Mouse (Mus musculus) right cerebral cortex, adult 18-20 months (tissue): ENCODE measurements around the gene Gm12216.

Source experiments
- DNase-seq: peaks from one replicate; pipeline ENCODE4 v3.0.0; 2022; ENCODE audit warnings: mixed read lengths

Gene Gm12216

DNA sequence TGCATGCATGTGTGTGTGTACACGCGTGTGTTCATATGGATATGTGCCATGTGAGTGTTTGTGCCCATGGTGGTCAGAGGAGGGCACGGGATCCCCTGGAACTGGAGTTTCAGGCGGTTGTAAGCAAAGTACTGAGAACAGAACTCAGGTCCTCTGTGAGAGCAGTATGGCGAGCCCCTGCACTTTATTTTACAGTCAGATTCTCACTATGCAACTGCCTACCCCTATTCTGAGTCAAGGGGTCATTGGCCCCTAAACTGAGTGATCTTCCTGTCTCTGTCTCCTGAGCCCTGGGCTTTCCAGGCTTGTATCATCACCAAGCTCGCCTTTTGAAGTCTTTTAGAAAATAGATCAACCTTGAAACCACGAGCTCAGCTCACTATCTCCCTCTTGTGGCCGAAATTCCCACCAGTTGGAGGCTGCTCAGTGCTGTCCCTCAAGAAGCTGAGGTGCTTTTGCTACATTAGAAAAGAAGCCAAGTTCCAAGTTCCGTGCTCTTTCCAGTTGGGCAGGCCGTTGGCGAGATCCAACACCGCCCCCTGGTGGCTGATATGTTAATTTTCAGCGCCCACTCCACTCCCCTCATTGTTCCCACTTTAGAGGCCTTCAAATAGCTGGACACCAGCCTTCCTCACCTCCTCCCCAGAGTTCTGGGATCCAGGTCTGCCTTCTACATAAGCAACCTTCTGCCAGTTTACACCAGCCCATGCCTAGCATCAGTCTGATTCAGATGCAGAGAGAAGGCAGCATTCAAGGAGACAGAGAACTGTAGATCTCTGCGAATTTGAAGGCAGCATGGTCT, 122.1 kb downstream of the Gm12216 start:
- DNase-seq, result peak; percentile 73

- DNase-seq, result peak; percentile 62
Measured at GRCm38 (mm10) chr11:53735682-53736245, 123.3 kb downstream of the Gm12216 start.

- no peak for DNase-seq
Measured at GRCm38 (mm10) chr11:53734970-53735681, 123.9 kb downstream of the Gm12216 start.

DNA sequence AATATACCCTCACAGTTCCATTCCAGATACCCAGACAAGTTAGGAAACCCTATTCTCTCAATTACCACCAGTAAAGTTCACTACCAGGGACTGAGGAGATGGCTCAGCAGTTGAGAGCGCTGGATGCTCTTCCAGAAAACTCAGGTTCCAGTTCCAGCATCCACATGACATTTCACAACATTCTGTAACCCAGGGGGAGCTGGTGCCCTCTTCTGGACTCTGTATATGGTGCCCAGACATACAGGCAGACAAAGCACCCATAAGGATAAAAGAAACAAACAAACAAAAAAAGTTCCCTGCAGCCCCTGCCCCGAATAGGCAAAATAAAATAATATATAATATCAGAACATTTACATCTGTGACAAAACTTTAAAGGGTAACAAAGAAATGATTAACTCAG, 124.6 kb downstream of the Gm12216 start:
- no peak for DNase-seq

- no peak for DNase-seq
Measured at GRCm38 (mm10) chr11:53733824-53734223, 125.2 kb downstream of the Gm12216 start.
